Mouse (Mus musculus): ENCODE measurements at regions not wholly inside any gene's neighbourhood (a gene's known extent, or its start where the extent isn't known, plus 50 kb on each side); places are given as distances from the start of the nearest gene placed in this dataset.

GRCm38 (mm10) chr15:69923833-69924232 is 3423.1 kb upstream of the Lrrc6 start:
- ATAC-seq (replicated peaks; ENCODE audit: poor library complexity): no peak

GRCm38 (mm10) chr15:69923280-69923679 is 3422.6 kb upstream of the Lrrc6 start:
- no peak for ATAC-seq (replicated peaks; ENCODE audit: poor library complexity)

GRCm38 (mm10) chr15:69922176-69922575 is 3421.5 kb upstream of the Lrrc6 start:
- ATAC-seq (replicated peaks; ENCODE audit: poor library complexity): no peak

GRCm38 (mm10) chr15:69885764-69886163 is 3385.1 kb upstream of the Lrrc6 start:
- peak; percentile 29; the same call in 1 of the 2 replicates for ATAC-seq (replicated peaks; ENCODE audit: poor library complexity)

- ATAC-seq (replicated peaks; ENCODE audit: poor library complexity): peak; percentile 64
Observed at GRCm38 (mm10) chr15:69878511-69878910, 3377.8 kb upstream of the Lrrc6 start.

GRCm38 (mm10) chr15:69853521-69853920 is 3352.8 kb upstream of the Lrrc6 start:
- ATAC-seq (replicated peaks; ENCODE audit: poor library complexity): no peak

- ATAC-seq (replicated peaks; ENCODE audit: poor library complexity): peak; percentile 89
Observed at GRCm38 (mm10) chr15:69849644-69850043, 3348.9 kb upstream of the Lrrc6 start.
